Mouse (Mus musculus) lung, postnatal 25 days (tissue): ENCODE results near the gene Racgap1.

ENCODE experiments used
- DNase-seq: peaks from one replicate; pipeline ENCODE4 v3.0.0; 2022; ENCODE audit warnings: low spot score

Racgap1 gene

GRCm38 (mm10) chr15:99618595-99618994, 32.9 kb downstream of the Racgap1 start:
- DNase-seq: no peak

DNA sequence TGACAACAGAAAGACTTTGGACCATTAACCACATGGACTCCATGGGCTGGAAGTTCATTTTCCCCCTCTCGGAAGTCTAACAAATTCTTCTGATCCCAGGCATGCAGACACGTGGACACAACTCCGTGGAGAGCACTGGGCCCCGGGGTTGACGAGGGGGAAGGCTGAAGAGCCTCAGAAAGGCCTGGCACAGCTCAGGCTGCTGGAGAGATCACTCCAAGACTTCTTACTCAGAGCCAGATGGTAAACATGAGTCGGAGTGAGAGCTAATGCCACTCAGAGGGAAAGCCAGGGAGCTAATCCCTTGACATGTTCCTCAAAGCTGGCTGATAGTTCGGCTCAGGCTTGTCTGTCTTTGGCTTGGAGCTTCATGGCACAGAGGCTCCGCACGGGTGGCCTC, 36.2 kb downstream of the Racgap1 start:
- peak; percentile 48 for DNase-seq

DNA sequence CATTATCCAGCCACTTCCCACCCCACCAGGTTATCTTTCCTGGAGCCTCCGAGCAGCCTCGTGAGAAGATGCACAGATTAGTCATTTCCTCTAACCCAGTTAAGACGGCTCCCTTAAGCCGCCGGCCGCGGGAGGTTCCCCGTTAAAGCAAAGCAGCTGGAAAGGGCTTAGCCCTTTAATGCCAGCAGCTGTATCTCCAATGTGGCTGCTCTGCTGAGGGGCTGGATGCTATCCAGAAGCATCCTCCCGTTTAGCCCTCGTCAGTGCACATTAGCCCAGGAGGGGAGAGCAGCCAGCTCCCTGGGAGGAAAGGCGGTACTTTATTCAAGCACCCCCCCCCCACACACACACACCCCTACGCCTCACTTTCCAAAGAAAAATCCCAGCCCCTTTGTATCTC, 36.7 kb downstream of the Racgap1 start:
- DNase-seq: no peak

DNA sequence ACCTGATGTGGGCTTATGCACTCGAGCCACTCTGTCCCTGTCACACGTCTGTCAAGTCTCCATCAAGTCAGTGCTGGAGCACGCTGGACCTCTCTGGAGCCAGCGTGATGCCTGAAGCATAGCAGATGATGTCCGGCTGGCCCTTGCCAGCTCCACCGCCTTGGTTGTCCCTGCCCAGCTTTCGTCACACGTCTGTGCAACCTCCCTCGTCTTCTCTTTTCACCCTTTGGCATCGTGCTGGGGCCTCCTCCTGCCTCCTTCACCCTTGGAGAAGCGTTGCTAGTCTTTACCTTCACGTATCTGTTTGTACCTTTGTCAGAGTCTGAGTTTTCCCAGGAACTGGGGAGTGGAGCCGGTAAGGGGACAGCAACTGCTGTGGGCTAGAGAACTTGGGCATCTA, 37.2 kb downstream of the Racgap1 start:
- DNase-seq: no peak

GRCm38 (mm10) chr15:99611563-99611962, 39.9 kb downstream of the Racgap1 start:
- no peak for DNase-seq

DNA sequence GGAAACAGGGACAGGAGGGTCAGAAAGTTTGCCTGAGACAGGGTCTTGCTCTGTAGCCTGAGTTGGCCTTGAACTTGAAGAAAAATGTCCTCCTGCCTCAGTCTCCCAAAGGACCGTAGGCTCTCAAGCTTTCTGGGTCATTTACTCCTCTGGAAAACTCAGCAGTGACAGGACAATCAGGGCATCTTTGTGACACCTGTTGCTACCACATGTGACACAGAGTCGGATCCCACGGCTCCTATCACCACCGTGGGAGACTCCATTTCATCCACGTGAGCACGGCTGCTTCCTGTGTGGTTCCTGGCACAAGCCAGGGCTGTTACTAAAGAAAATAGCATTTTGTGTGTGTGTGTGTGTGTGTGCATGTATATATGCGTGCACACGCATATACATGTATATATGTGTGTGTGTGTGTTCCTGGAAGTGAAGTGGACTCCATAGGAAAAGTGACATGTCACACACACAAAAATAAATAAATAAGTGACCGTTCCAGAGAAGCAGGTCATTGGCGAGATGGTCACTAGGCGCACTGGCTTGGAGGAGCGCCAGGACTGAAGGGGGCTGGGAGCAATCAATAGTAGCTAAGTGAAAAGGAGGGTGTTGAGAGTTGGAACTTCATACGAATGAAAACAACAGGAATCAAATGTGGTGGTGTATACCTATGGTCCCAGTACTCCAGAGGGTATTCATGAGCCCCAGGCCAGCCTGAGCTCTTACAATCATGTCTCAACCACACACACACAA, 42.9 kb downstream of the Racgap1 start:
- DNase-seq: no peak

DNA sequence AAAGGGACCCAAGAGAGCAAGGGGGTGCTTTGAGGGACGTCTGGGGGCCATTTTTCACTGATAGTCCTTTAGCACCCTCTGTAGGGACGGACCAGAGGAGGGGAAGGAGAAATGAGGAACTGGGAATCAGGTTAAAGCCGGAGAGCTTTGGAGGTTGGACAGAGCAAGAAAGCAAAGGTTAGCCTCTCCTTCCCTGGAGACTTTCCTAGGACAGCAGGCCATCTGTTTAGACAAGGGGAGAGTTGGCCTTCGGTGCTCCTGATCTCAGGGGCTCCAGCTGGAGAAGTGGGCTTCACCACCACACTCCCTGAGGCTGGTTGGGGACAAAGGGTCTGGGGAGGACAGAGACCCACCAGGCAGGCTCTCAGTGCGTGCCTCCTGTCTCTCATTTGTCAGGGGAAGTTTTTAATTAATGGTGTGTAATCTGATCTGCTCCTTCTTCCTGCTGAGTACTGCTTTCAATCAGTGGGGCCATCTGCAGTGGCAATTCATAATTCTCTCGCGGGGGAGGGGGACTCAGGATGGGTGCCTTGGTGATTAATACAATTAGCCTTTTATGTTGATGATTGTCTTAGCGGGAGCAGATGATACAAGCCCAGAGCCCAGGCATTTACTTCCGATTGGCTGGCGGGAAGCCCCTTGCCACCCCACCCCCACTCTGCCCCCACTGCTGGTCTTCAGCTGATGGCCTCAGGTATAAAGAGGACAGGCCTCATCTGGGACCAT, 43.9 kb downstream of the Racgap1 start:
- no peak for DNase-seq

- no peak for DNase-seq
Observed at GRCm38 (mm10) chr15:99606515-99606914, 44.9 kb downstream of the Racgap1 start.

DNA sequence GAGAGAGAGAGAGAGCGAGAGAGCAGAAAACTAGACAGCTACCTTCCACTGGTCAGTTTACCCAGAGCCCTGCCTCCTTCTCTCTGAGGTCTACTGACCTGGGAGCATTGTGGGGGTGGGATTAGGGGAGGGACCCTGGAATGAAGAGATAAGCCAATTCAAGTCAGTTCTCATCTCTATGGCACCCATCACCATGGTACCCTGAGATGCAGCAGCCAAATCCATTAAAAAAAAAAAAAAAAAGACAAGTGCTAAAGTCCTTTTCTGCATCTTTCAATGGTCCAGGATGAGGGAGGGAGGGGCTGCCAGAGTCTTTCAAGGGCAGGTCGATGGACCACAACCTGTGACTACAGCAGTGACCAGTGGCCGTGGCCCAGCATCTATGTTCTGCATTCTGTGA, 45.9 kb downstream of the Racgap1 start:
- no peak for DNase-seq

DNA sequence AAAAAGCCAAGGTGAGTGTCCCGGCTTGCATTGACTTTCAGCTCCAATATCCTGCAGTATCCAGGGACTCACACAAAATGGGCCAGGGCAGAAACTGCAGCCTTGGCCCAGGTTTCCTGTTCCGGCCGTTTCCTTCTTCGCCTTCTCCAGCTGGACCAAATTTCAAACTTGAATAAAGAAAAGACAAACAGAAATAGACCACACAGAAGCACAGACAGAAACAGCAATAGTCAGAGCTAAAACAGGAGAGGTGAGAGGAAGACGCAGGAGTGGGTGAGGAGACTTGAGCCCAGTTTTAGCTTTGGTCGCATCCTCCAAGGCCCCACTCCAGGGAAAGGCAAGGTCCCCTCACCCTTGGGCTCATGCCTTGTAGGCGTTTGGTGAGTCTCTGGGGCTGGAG, 48.2 kb downstream of the Racgap1 start:
- no peak for DNase-seq

DNA sequence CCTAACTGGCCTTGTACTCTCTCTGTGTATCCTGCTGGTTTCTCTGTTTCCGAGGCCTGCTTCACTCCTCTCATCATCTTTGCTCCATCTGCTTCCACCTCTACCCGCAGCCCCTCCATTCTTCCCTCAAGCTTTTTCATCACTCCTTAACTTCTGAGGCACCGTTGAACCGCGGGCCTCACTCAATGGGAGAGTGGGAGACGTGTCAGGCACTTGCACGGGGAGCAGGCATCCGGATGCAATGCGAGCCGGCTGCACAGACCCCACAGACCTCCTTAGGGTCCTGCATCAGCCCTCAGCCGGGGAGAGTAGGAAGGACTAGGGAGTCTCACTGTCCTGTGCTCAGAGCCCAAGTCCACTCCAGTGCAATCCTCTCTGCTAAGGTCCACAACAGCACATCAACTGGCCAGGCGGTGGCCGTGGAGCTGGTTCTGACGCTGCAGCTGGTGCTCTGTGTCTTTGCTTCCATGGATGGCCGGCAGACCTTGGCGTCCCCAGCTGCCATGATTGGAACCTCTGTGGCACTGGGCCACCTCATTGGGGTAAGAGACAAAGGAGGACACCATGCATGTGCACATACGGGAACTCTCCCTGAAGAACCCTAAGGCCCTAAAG, 49.1 kb downstream of the Racgap1 start:
- no peak for DNase-seq

DNA sequence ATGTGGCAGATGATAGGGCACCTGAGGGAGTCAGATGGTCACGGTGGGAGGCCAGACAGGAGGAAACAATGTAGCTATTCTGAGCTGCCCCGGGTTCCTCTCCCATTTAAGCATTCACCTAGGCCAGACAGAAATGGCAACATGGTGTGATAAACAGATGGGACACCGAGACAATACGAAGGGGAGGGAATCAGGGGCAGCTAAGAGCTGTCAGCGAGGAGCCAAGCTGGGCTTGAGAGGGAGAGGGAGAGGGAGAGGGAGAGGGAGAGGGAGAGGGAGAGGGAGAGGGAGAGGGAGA, 49.7 kb downstream of the Racgap1 start:
- DNase-seq: no peak

GRCm38 (mm10) chr15:99600986-99601822, 50.3 kb downstream of the Racgap1 start, which contains the start of gene Aqp6:
TSS of gene Aqp6 (plus strand) at chr15:99601400.
- no peak for DNase-seq

DNA sequence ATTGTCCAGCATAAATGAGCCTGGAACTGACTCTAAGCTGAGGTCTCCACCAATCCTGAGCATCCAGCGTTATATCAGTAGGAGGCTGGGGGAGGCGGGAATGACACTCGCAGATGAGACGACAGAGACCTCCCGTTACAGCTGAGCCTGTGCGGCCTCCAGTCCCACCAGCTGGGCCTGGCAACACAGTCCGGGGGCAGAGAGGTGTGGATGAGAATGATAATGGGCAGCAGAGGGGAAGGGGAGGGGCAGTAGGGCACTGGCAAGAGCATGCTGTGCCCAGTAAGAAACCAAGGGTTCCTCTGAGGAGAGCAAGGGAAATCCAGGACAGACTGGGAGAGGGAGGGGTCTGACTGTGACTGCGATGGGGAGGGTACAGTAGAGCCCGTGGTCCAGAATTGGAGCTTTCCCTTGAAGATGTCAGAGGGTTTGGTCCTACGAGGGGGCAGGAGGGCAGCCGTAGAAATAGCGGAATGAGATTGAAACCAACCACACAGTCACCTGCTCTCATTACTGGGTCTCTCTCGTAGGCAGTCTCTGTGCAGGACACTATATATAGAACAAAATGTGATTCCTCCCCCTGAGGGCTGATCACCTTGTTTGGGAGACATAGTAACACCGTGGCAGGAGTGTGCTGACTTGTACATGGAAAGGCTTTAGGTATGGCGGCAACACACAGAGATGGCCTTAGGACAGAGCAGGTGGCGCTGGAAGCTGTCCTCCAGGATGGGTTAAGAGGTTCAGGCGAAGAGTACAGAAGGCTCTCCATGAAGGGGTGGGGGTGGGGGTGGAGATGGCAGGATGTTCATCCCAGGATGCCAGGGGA, 52.0 kb downstream of the Racgap1 start:
- no peak for DNase-seq

DNA sequence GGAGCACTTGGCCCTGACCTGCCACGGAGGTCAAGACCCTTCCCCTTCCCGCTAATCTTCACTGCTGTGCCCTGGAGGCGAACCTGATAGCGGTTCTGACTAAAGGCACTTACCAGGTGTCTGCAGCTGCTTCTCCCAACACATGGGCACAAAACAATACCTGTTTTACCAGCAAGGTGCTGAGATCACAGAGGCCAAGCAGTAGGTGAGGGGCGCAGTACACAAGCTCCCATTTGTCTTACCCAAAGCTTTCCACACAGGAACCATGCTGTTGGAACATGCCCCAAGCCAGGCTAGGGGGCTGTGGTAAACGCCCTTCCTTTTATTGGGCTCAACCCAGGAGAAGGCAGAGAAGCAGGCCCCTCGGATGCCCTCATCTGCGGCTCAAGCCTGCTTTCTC, 53.9 kb downstream of the Racgap1 start:
- no peak for DNase-seq

DNA sequence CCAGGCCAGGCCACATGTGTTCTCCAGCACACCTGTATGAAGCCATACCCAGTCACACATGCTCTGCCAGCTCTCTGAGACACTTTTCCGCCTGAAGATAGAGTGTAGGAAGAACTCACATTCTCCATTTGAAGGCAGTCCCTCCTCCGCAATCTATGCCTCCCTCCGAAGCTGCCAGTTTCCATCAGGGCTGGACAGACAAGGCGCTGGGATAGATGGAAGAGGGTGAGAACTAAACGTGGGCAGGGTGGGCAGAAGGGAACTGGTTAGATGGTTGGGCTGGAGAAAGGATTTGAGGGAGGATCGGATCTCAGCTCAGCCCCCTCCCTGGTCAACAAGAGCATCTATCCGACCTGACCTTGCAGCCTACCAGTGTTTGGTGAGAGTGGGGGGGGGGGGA, 54.6 kb downstream of the Racgap1 start:
- DNase-seq: no peak

DNA sequence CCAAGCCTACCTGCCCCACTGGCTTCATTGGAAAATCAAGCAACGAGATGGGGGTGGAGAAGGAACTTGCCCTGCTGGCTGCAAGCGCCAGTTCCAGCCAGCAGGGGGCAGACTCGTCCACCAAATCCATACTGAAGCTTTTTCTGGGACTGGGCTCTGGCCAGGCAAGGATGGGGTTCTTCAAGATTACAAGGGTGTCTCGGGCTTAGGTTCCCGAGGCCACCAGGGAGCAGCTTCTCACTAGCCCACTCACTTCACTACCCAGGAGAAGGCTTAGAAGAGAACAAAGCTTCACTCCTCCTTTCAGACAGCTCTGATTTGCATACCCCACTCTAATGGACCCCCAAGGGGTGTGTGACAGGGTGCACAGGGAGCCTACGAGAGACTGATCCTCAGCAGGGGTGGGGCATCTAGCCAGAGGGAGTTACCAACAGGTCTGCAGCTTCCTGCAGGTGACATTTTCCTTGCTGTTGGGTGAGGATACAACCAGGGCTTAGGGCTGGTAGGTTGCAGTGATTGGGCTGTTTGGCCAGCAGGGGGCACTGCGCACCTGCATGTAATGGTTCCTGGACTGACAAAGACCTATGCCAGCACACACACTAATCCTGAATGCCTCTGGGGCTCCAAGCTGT, 55.3 kb downstream of the Racgap1 start:
- DNase-seq: peak; percentile 84

DNA sequence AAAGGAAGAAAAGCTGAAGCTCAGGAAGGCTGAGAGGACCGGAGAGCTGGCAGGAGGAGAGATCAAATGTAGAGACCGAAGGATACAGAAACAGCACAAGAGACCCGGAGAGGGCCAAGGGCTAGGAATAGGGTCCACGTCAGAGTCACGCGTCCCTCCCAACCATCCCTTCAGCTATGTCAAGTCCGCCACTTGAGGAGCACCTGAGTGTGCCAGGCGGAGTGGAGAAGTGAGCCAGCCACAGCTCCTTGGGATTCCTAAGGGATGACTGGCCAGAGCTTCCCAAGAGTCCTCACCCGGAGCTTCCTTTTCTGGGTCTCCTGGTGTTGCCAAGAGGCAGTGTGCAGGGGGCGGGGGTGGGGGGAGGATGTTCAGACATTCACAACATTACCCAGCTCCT, 56.5 kb downstream of the Racgap1 start:
- peak; percentile 82 for DNase-seq

GRCm38 (mm10) chr15:99592877-99593276, 58.6 kb downstream of the Racgap1 start:
- no peak for DNase-seq

- peak; percentile 72 for DNase-seq
Observed at GRCm38 (mm10) chr15:99592177-99592576, 59.3 kb downstream of the Racgap1 start.

GRCm38 (mm10) chr15:99590429-99591084, 60.9 kb downstream of the Racgap1 start, which contains the start of gene Aqp5:
TSS of gene Aqp5 (plus strand) at chr15:99590782.
- no peak for DNase-seq
